Mouse (Mus musculus): ENCODE measurements around the gene H2afv. TPM values are rescaled to one million over a fixed set of nuclear protein-coding genes. Genes with fewer than 3 reads are reported as not detected.
"Not testable (repeated sequence)": the region's sequence is repeated elsewhere in the genome, so short reads cannot be mapped to it uniquely, and the experiment has no call there.

H2afv gene
- polyA plus RNA-seq, 1 experiment from 2014 or later: 591 TPM

- H3K27ac ChIP-seq: no peak overlapping the region
- ATAC-seq (ENCODE audit: low FRiP score): no peak
Measured at GRCm38 (mm10) chr11:6420283-6420703, 23.9 kb downstream of the H2afv start.

GRCm38 (mm10) chr11:6419156-6419555 is 25.1 kb downstream of the H2afv start:
- not testable (repeated sequence) for H3K9me3 ChIP-seq (replicated peaks); H3K27ac ChIP-seq; H3K9ac ChIP-seq; ATAC-seq (ENCODE audit: low FRiP score); H3K4me2 ChIP-seq (replicated peaks); H3K4me3 ChIP-seq; H3K27me3 ChIP-seq
- WGBS: 72% methylated on average over 4 of the region's 4 CpGs
- Histone ChIP-seq H3K4me1 (peaks cover 25% of the 10 kb centered on the region), H3K36me3 (peaks cover 46% of the 10 kb centered on the region)

More at GRCm38 (mm10) chr11:6420283-6420703, 23.9 kb downstream of the H2afv start:
- no peak overlapping the region for H3K4me2 ChIP-seq (replicated peaks)
- 31% methylated on average over 1 of the region's 1 CpGs for whole genome bisulfite sequencing
- no peak overlapping the region for H3K4me3 ChIP-seq
- H3K27me3 ChIP-seq: no peaks in the 10 kb centered on the region
- no peaks in the 10 kb centered on the region for H3K9me3 ChIP-seq (replicated peaks)
- H3K4me1 ChIP-seq: peaks cover 17% of the 10 kb centered on the region
- peaks cover 54% of the 10 kb centered on the region for H3K36me3 ChIP-seq
- H3K9ac ChIP-seq: no peak overlapping the region

GRCm38 (mm10) chr11:6418751-6419150 is 25.5 kb downstream of the H2afv start:
- 90% methylated on average over 5 of the region's 5 CpGs for WGBS
- H3K27ac ChIP-seq: peak overlapping the region; percentile 30; the same call in 1 of the 2 replicates

GRCm38 (mm10) chr11:6417490-6417889 is 26.8 kb downstream of the H2afv start:
- Histone ChIP-seq H3K4me2 (replicated peaks) (peak overlapping the region; percentile 84), H3K4me3 (peak overlapping the region; percentile 84), H3K9ac (0 out of 2 replicates have a peak overlapping the region, but pooled peaks have one; percentile 90), H3K27me3 (no peaks in the 10 kb centered on the region), H3K36me3 (peaks cover 31% of the 10 kb centered on the region), H3K27ac (no peak overlapping the region), H3K4me1 (peaks cover 25% of the 10 kb centered on the region), H3K9me3 (replicated peaks) (no peaks in the 10 kb centered on the region)
- ATAC-seq (ENCODE audit: low FRiP score): no peak

More at GRCm38 (mm10) chr11:6418751-6419150, 25.5 kb downstream of the H2afv start:
- Histone ChIP-seq H3K27me3 (no peaks in the 10 kb centered on the region), H3K9ac (no peak overlapping the region), H3K4me3 (no peak overlapping the region), H3K36me3 (peaks cover 44% of the 10 kb centered on the region), H3K4me1 (peaks cover 25% of the 10 kb centered on the region), H3K9me3 (replicated peaks) (no peaks in the 10 kb centered on the region), H3K4me2 (replicated peaks) (peak overlapping the region; percentile 30; the same call in 1 of the 2 replicates)
- no peak for ATAC-seq (ENCODE audit: low FRiP score)

- H3K4me1 ChIP-seq: peaks cover 25% of the 10 kb centered on the region
- H3K4me3 ChIP-seq: peak overlapping the region; percentile 84
- WGBS: 45% methylated on average over 2 of the region's 2 CpGs
- H3K4me2 ChIP-seq (replicated peaks): peak overlapping the region; percentile 84
- no peaks in the 10 kb centered on the region for H3K9me3 ChIP-seq (replicated peaks)
- H3K9ac ChIP-seq: peak overlapping the region; percentile 90
- H3K27me3 ChIP-seq: no peaks in the 10 kb centered on the region
- H3K27ac ChIP-seq: peak overlapping the region; percentile 97; the same call in 1 of the 2 replicates
- H3K36me3 ChIP-seq: peaks cover 31% of the 10 kb centered on the region
- ATAC-seq (ENCODE audit: low FRiP score): no peak
Measured at GRCm38 (mm10) chr11:6417069-6417468, 27.2 kb downstream of the H2afv start.

- WGBS: 1% methylated on average over 30 of the region's 30 CpGs
- Histone ChIP-seq H3K9ac (peak overlapping the region; percentile 90), H3K4me2 (replicated peaks) (peak overlapping the region; percentile 84), H3K27me3 (no peaks in the 10 kb centered on the region), H3K4me3 (peak overlapping the region; percentile 84), H3K9me3 (replicated peaks) (no peaks in the 10 kb centered on the region), H3K27ac (peak overlapping the region; percentile 97), H3K4me1 (peaks cover 25% of the 10 kb centered on the region), H3K36me3 (peaks cover 27% of the 10 kb centered on the region)
- peak; percentile 60 for ATAC-seq (ENCODE audit: low FRiP score)
Measured at GRCm38 (mm10) chr11:6416405-6417034, 27.7 kb downstream of the H2afv start.

GRCm38 (mm10) chr11:6415551-6416404 is 28.5 kb downstream of the H2afv start:
- H3K27me3 ChIP-seq: no peaks in the 10 kb centered on the region
- H3K4me3 ChIP-seq: peak overlapping the region; percentile 84
- peak overlapping the region; percentile 84 for H3K4me2 ChIP-seq (replicated peaks)
- H3K4me1 ChIP-seq: peaks cover 25% of the 10 kb centered on the region
- peak overlapping the region; percentile 90 for H3K9ac ChIP-seq
- H3K36me3 ChIP-seq: peaks cover 23% of the 10 kb centered on the region
- no peaks in the 10 kb centered on the region for H3K9me3 ChIP-seq (replicated peaks)
- WGBS: under 1% methylated on average over 98 of the region's 102 CpGs
- peak overlapping the region; percentile 97 for H3K27ac ChIP-seq
- ATAC-seq (ENCODE audit: low FRiP score): peak; percentile 96

GRCm38 (mm10) chr11:6414751-6415550 is 29.3 kb downstream of the H2afv start, which contains the start of gene Ppia:
Gene Ppia (plus strand): TSS chr11:6415443.
- no peaks in the 10 kb centered on the region for H3K27me3 ChIP-seq
- peak within 1 kb of the TSS; percentile 84 for H3K4me3 ChIP-seq
- H3K4me2 ChIP-seq (replicated peaks): peak within 1 kb of the TSS; percentile 84
- H3K9ac ChIP-seq: peak within 1 kb of the TSS; percentile 90
- 9% methylated on average over 21 of the region's 21 CpGs for WGBS
- H3K9me3 ChIP-seq (replicated peaks): no peaks in the 10 kb centered on the region
- peaks cover 28% of the 10 kb centered on the region for H3K4me1 ChIP-seq
- ATAC-seq (ENCODE audit: low FRiP score): no peak
- peaks cover 15% of the 10 kb centered on the region for H3K36me3 ChIP-seq
- H3K27ac ChIP-seq: peak within 1 kb of the TSS; percentile 97

- Histone ChIP-seq H3K4me2 (replicated peaks) (no peak overlapping the region), H3K9ac (no peak overlapping the region), H3K27me3 (no peaks in the 10 kb centered on the region), H3K36me3 (peaks cover 1% of the 10 kb centered on the region; the same call in 1 of the 2 replicates), H3K27ac (no peak overlapping the region), H3K9me3 (replicated peaks) (no peaks in the 10 kb centered on the region), H3K4me1 (peaks cover 23% of the 10 kb centered on the region), H3K4me3 (no peak overlapping the region)
- no peak for ATAC-seq (ENCODE audit: low FRiP score)
- 96% methylated on average over 10 of the region's 12 CpGs for WGBS
Measured at GRCm38 (mm10) chr11:6413264-6413663, 31.0 kb downstream of the H2afv start.

GRCm38 (mm10) chr11:6411684-6412083 is 32.6 kb downstream of the H2afv start:
- H3K4me3 ChIP-seq: no peak overlapping the region
- no peak for ATAC-seq (ENCODE audit: low FRiP score)
- no peak overlapping the region for H3K27ac ChIP-seq
- H3K4me1 ChIP-seq: peaks cover 14% of the 10 kb centered on the region
- WGBS: 6% methylated on average over 5 of the region's 5 CpGs
- H3K36me3 ChIP-seq: 0 out of 2 replicates have a peak, but pooled peaks cover 4% of the 10 kb centered on the region
- H3K9ac ChIP-seq: no peak overlapping the region
- H3K9me3 ChIP-seq (replicated peaks): no peaks in the 10 kb centered on the region
- no peak overlapping the region for H3K4me2 ChIP-seq (replicated peaks)
- H3K27me3 ChIP-seq: no peaks in the 10 kb centered on the region

- H3K4me2 ChIP-seq (replicated peaks): not testable (repeated sequence)
Measured at GRCm38 (mm10) chr11:6410755-6411154, 33.5 kb downstream of the H2afv start.

More at GRCm38 (mm10) chr11:6410755-6411154, 33.5 kb downstream of the H2afv start:
- H3K9ac ChIP-seq; H3K27me3 ChIP-seq; H3K4me3 ChIP-seq; H3K27ac ChIP-seq; ATAC-seq (ENCODE audit: low FRiP score); H3K9me3 ChIP-seq (replicated peaks): not testable (repeated sequence)
- peaks cover 23% of the 10 kb centered on the region for H3K4me1 ChIP-seq
- 92% methylated on average over 5 of the region's 5 CpGs for WGBS
- 0 out of 2 replicates have a peak, but pooled peaks cover 14% of the 10 kb centered on the region for H3K36me3 ChIP-seq
